Mouse (Mus musculus): ENCODE results near the gene Ppp1cc. TPM values are rescaled to one million over a fixed set of nuclear protein-coding genes. Genes with fewer than 3 reads are reported as not detected.
"Not testable (repeated sequence)": the region's sequence is repeated elsewhere in the genome, so short reads cannot be mapped to it uniquely, and the experiment has no call there.

Gene Ppp1cc
- polyA plus RNA-seq, 1 experiment: 58.9 TPM

DNA sequence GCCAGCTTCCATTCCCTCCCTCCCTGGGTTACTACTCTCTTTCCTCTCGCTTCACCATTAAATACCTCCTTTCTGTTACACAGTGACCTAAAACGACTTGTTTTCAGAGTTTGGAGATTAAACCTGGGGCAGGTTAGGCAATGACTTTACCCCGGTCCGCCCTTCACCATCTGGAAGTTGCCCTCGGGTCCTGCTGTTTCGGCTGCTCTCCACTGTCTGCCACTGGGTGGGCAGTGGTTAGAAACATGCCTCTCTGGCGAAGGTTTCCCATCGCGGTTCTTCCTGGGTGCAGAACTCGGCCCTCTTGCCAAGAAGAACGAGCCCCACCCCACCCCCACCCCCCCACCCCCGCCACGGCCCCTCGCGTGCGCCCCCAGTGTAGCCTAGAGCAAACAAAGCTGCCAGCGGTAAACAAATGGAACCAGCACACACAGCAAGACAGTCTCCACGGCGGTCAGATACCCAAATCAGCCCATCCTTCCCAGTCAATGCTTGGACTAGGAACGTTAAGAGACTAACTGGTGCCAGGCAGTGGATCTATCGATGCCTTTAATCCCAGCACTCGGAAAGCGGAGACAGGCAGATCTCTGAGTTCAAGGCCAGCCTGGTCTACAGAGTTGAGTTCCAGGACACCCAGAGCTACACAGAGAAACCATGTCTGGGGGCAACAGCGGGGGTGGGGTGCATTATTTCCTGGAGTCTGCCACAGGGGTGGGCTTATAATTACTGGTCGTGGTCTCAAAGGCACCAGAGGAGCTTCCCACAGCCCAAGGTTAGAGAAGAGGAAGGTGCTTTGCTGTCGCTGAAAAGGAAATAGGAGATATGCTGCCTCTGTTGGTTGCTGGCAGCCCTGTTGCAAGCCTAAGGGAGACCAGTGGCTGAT, 25.7 kb upstream of the Ppp1cc start:
- Histone ChIP-seq H3K4me1 (ENCODE audit: control insufficient read depth, insufficient read depth, insufficient read length, low read length) (peaks cover 19% of the 10 kb centered on the region), H3K36me3 (ENCODE audit: control insufficient read depth, insufficient read depth, low read length) (no peaks in the 10 kb centered on the region), H3K4me3 (ENCODE audit: low read depth, low read length) (peak overlapping the region; percentile 61), H3K27ac (ENCODE audit: insufficient read depth, low read depth, low read length) (peak overlapping the region; percentile 45), H3K27me3 (ENCODE audit: control insufficient read depth, insufficient read depth, low read length) (no peaks in the 10 kb centered on the region)
- TF ChIP-seq CTCF (IDR thresholded peaks at IDR 0.05; ENCODE audit: extremely low read depth, insufficient read length, insufficient replicate concordance, low read depth, low read length): no peak
- no peak for TF ChIP-seq POLR2A (IDR thresholded peaks at IDR 0.05; ENCODE audit: low read depth, low read length)
- 17% methylated on average over 26 of the region's 26 CpGs for WGBS

DNA sequence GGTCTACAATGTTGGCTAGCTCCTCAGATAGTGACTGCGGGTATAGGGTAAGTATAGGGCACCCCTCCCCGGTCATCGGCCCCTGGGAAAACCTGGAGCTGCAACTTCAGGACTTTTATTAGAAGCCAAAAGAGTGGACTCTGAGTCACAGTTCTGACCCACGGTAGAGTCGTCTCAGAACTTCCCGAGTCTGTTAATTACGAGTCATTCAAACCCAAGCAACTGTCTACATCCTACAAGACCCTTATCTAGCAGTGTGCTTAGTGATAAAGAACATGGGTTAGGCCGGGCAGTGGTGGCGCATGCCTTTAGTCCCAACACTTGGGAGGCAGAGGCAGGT, 25.1 kb upstream of the Ppp1cc start:
- Histone ChIP-seq H3K36me3 (ENCODE audit: control insufficient read depth, insufficient read depth, low read length) (no peaks in the 10 kb centered on the region), H3K4me1 (ENCODE audit: control insufficient read depth, insufficient read depth, insufficient read length, low read length) (peaks cover 25% of the 10 kb centered on the region), H3K27ac (ENCODE audit: insufficient read depth, low read depth, low read length) (peak overlapping the region; percentile 23; the same call in 1 of the 2 replicates), H3K27me3 (ENCODE audit: control insufficient read depth, insufficient read depth, low read length) (no peaks in the 10 kb centered on the region), H3K4me3 (ENCODE audit: low read depth, low read length) (no peak overlapping the region)
- 52% methylated on average over 9 of the region's 9 CpGs for WGBS
- TF ChIP-seq CTCF (IDR thresholded peaks at IDR 0.05; ENCODE audit: extremely low read depth, insufficient read length, insufficient replicate concordance, low read depth, low read length) (no peak), POLR2A (IDR thresholded peaks at IDR 0.05; ENCODE audit: low read depth, low read length) (no peak)

GRCm38 (mm10) chr5:122134395-122135289, 23.4 kb upstream of the Ppp1cc start:
- WGBS: 92% methylated on average over 14 of the region's 14 CpGs
- no peak for TF ChIP-seq CTCF (IDR thresholded peaks at IDR 0.05; ENCODE audit: extremely low read depth, insufficient read length, insufficient replicate concordance, low read depth, low read length)
- TF ChIP-seq POLR2A (IDR thresholded peaks at IDR 0.05; ENCODE audit: low read depth, low read length): no peak
- H3K36me3 ChIP-seq (ENCODE audit: control insufficient read depth, insufficient read depth, low read length): no peaks in the 10 kb centered on the region

GRCm38 (mm10) chr5:122135290-122135882, 22.7 kb upstream of the Ppp1cc start:
- TF ChIP-seq CTCF (IDR thresholded peaks at IDR 0.05; ENCODE audit: extremely low read depth, insufficient read length, insufficient replicate concordance, low read depth, low read length) (no peak), POLR2A (IDR thresholded peaks at IDR 0.05; ENCODE audit: low read depth, low read length) (no peak)
- H3K36me3 ChIP-seq (ENCODE audit: control insufficient read depth, insufficient read depth, low read length): no peaks in the 10 kb centered on the region
- WGBS: 71% methylated on average over 3 of the region's 3 CpGs
- H3K27me3 ChIP-seq (ENCODE audit: control insufficient read depth, insufficient read depth, low read length): no peaks in the 10 kb centered on the region
- no peak overlapping the region for H3K4me3 ChIP-seq (ENCODE audit: low read depth, low read length)
- peak overlapping the region; percentile 94 for H3K27ac ChIP-seq (ENCODE audit: insufficient read depth, low read depth, low read length)
- H3K4me1 ChIP-seq (ENCODE audit: control insufficient read depth, insufficient read depth, insufficient read length, low read length): peaks cover 25% of the 10 kb centered on the region

More at GRCm38 (mm10) chr5:122134395-122135289, 23.4 kb upstream of the Ppp1cc start:
- Histone ChIP-seq H3K4me1 (ENCODE audit: control insufficient read depth, insufficient read depth, insufficient read length, low read length) (peaks cover 25% of the 10 kb centered on the region), H3K27me3 (ENCODE audit: control insufficient read depth, insufficient read depth, low read length) (no peaks in the 10 kb centered on the region), H3K27ac (ENCODE audit: insufficient read depth, low read depth, low read length) (peak overlapping the region; percentile 94; the same call in 1 of the 2 replicates), H3K4me3 (ENCODE audit: low read depth, low read length) (no peak overlapping the region)

GRCm38 (mm10) chr5:122136508-122137408, 21.3 kb upstream of the Ppp1cc start:
- 20% methylated on average over 14 of the region's 14 CpGs for WGBS
- Histone ChIP-seq H3K4me1 (ENCODE audit: control insufficient read depth, insufficient read depth, insufficient read length, low read length) (peaks cover 25% of the 10 kb centered on the region), H3K27ac (ENCODE audit: insufficient read depth, low read depth, low read length) (peak overlapping the region; percentile 98), H3K27me3 (ENCODE audit: control insufficient read depth, insufficient read depth, low read length) (no peaks in the 10 kb centered on the region), H3K36me3 (ENCODE audit: control insufficient read depth, insufficient read depth, low read length) (no peaks in the 10 kb centered on the region), H3K4me3 (ENCODE audit: low read depth, low read length) (no peak overlapping the region; the same call in 1 of the 2 replicates)
- no peak for TF ChIP-seq POLR2A (IDR thresholded peaks at IDR 0.05; ENCODE audit: low read depth, low read length)
- TF ChIP-seq CTCF (IDR thresholded peaks at IDR 0.05; ENCODE audit: extremely low read depth, insufficient read length, insufficient replicate concordance, low read depth, low read length): no peak

GRCm38 (mm10) chr5:122138856-122139255, 19.2 kb upstream of the Ppp1cc start:
- Histone ChIP-seq H3K27ac (ENCODE audit: insufficient read depth, low read depth, low read length) (no peak overlapping the region), H3K4me1 (ENCODE audit: control insufficient read depth, insufficient read depth, insufficient read length, low read length) (peaks cover 20% of the 10 kb centered on the region), H3K36me3 (ENCODE audit: control insufficient read depth, insufficient read depth, low read length) (no peaks in the 10 kb centered on the region), H3K27me3 (ENCODE audit: control insufficient read depth, insufficient read depth, low read length) (no peaks in the 10 kb centered on the region), H3K4me3 (ENCODE audit: low read depth, low read length) (no peak overlapping the region)
- WGBS: 90% methylated on average over 15 of the region's 15 CpGs
- TF ChIP-seq POLR2A (IDR thresholded peaks at IDR 0.05; ENCODE audit: low read depth, low read length): no peak
- TF ChIP-seq CTCF (IDR thresholded peaks at IDR 0.05; ENCODE audit: extremely low read depth, insufficient read length, insufficient replicate concordance, low read depth, low read length): no peak

- H3K27ac ChIP-seq (ENCODE audit: insufficient read depth, low read depth, low read length); H3K36me3 ChIP-seq (ENCODE audit: control insufficient read depth, insufficient read depth, low read length); H3K27me3 ChIP-seq (ENCODE audit: control insufficient read depth, insufficient read depth, low read length); H3K4me3 ChIP-seq (ENCODE audit: low read depth, low read length): not testable (repeated sequence)
- WGBS: 72% methylated on average over 2 of the region's 2 CpGs
- peaks cover 20% of the 10 kb centered on the region; the same call in 1 of the 2 replicates for H3K4me1 ChIP-seq (ENCODE audit: control insufficient read depth, insufficient read depth, insufficient read length, low read length)
Measured at GRCm38 (mm10) chr5:122139771-122140170, 18.3 kb upstream of the Ppp1cc start.

Measured in small intestine, adult 2 months (tissue).